ENCODE assay signal across 14 mouse cellular contexts in genomic region chr11:31861149-31861890, GRCm38 (mm10). TPM values are rescaled to one million over a fixed set of nuclear protein-coding genes. Genes with fewer than 3 reads are reported as not detected.
DNase-seq lines count a peak whose midpoint lies in the region; ATAC-seq and TF ChIP-seq lines count a peak whose summit lies in the region.
"Had no signal": no experiment of that assay in that cellular context is flagged by ENCODE, and none has a peak within 500 bp of the region (broad histone marks: within the 10 kb centered on the region; RNA-seq: fewer than 3 reads in every experiment).

No protein-coding gene starts in this region.

- DNase-seq in lung, postnatal 0 days (ENCODE audit: low spot score), result peak; percentile 55
- DNase-seq in lung, postnatal 10 days, result no peak
- peak; percentile 77 for DNase-seq in c-Kit-negative CD71-positive TER-119-positive erythroid progenitor cells, embryonic 14.5 days (ENCODE audit: low read depth, low spot score)
- DNase-seq in liver, embryonic 11.5 days (ENCODE audit: low spot score), result no peak
- DNase-seq in frontal cortex, adult 2 months (ENCODE audit: extremely low spot score in 1 of 2, low spot score in 1 of 2), result no peak
- DNase-seq in urinary bladder, postnatal 10 days (ENCODE audit: low spot score), result no peak
- DNase-seq: cerebellum, adult 9-10 months; gastrocnemius, postnatal 25 days; lung, embryonic 14.5 days had no signal

- H3K27ac ChIP-seq in lung, postnatal 0 days (ENCODE audit: low read length), result no peak overlapping the region
- H3K27ac ChIP-seq in liver, embryonic 11.5 days (ENCODE audit: low read depth, low read length), result peak overlapping the region; percentile 76
- H3K27ac ChIP-seq: heart, embryonic 15.5 days; hindbrain, embryonic 14.5 days; midbrain, embryonic 13.5 days had no signal

- H3K4me3 ChIP-seq in lung, postnatal 0 days (ENCODE audit: low read depth, low read length), result no peak overlapping the region
- H3K4me3 ChIP-seq in liver, embryonic 11.5 days (ENCODE audit: low read depth, low read length), result no peak overlapping the region
- H3K4me3 ChIP-seq: heart, embryonic 15.5 days; midbrain, embryonic 13.5 days had no signal

- no peak for TF ChIP-seq CTCF in lung, postnatal 0 days (IDR thresholded peaks at IDR 0.05)

- no peak overlapping the region for H3K4me2 ChIP-seq in lung, postnatal 0 days (replicated peaks; ENCODE audit: low read depth, low read length)
- peak overlapping the region; percentile 6 for H3K4me2 ChIP-seq in liver, embryonic 11.5 days
- H3K4me2 ChIP-seq: heart, embryonic 15.5 days; hindbrain, embryonic 14.5 days; lung, embryonic 14.5 days; midbrain, embryonic 13.5 days had no signal

- no peaks in the 10 kb centered on the region for H3K4me1 ChIP-seq in lung, postnatal 0 days (ENCODE audit: insufficient read depth, low read depth, low read length)
- H3K4me1 ChIP-seq in liver, embryonic 11.5 days (replicated peaks; ENCODE audit: control insufficient read depth, insufficient read depth, low read length), result peaks cover 15% of the 10 kb centered on the region
- H3K4me1 ChIP-seq: heart, embryonic 15.5 days; midbrain, embryonic 13.5 days had no signal

- no peaks in the 10 kb centered on the region for H3K36me3 ChIP-seq in lung, postnatal 0 days (ENCODE audit: insufficient read depth, low read length)
- H3K36me3 ChIP-seq in liver, embryonic 11.5 days (ENCODE audit: control insufficient read depth, insufficient read depth, low read length), result no peaks in the 10 kb centered on the region
- H3K36me3 ChIP-seq: heart, embryonic 15.5 days; midbrain, embryonic 13.5 days had no signal

- WGBS in lung, postnatal 0 days, result 66% methylated on average over 6 of the region's 6 CpGs
- 44% methylated on average over 6 of the region's 6 CpGs for whole genome bisulfite sequencing in liver, embryonic 11.5 days

- no peaks in the 10 kb centered on the region for H3K9me3 ChIP-seq in lung, postnatal 0 days (ENCODE audit: low read length)
- no peaks in the 10 kb centered on the region for H3K9me3 ChIP-seq in liver, embryonic 11.5 days (ENCODE audit: control insufficient read depth, low read length)
- H3K9me3 ChIP-seq: heart, embryonic 15.5 days; midbrain, embryonic 13.5 days had no signal

- TF ChIP-seq EP300 in lung, postnatal 0 days (IDR thresholded peaks at IDR 0.05), result no peak

- no peak overlapping the region for H3K9ac ChIP-seq in lung, postnatal 0 days (replicated peaks; ENCODE audit: low read depth)
- H3K9ac ChIP-seq in liver, embryonic 11.5 days (ENCODE audit: low read depth, low read length), result no peak overlapping the region
- H3K9ac ChIP-seq: heart, embryonic 15.5 days; hindbrain, embryonic 14.5 days; lung, embryonic 14.5 days; midbrain, embryonic 13.5 days had no signal

- peak; percentile 41 for ATAC-seq in lung, postnatal 0 days
- ATAC-seq in liver, embryonic 11.5 days (replicated peaks; ENCODE audit: low FRiP score), result peak; percentile 99
- peak; percentile 91 for ATAC-seq in megakaryocyte-erythroid progenitor cell, adult 5-6 weeks (replicated peaks; ENCODE audit: low FRiP score, low TSS enrichment, poor library complexity, severe bottlenecking)
- ATAC-seq: activated CD4-positive, CD25-positive, alpha-beta regulatory T cell, adult 4 months; midbrain, embryonic 13.5 days had no signal

- no peaks in the 10 kb centered on the region for H3K27me3 ChIP-seq in lung, postnatal 0 days (replicated peaks; ENCODE audit: insufficient read depth, low read length)
- no peaks in the 10 kb centered on the region for H3K27me3 ChIP-seq in liver, embryonic 11.5 days (replicated peaks; ENCODE audit: control insufficient read depth, insufficient read depth, low read length)
- H3K27me3 ChIP-seq: heart, embryonic 15.5 days; midbrain, embryonic 13.5 days had no signal

RNA-seq across cellular contexts. Expression of gene Cpeb4, which starts 10.7 kb away (rescaled TPM):
- 5.9 and 6.8 TPM in 2 replicates for polyA plus RNA-seq in lung, postnatal 0 days (2015; fragmentation: Nextera tagmentation; extraction: Ambion mirVana)
- 14.4 and 15.8 TPM in 2 replicates for polyA plus RNA-seq in liver, embryonic 11.5 days (2014; fragmentation: Nextera tagmentation; extraction: Ambion mirVana)
- 9.9 and 10.2 TPM in 2 replicates for total RNA-seq in megakaryocyte-erythroid progenitor cell, adult 5-6 weeks (2014; fragmentation: Nextera tagmentation)
- total RNA-seq in megakaryocyte-erythroid progenitor cell, adult 5-6 weeks (2017), result 8.7 and 13.2 TPM in 2 replicates
- polyA plus RNA-seq in frontal cortex, adult 2 months (2012; rRNA removed), result 52.9 and 55.5 TPM in 2 replicates

Comparison
In these comparisons a context has a peak if more than half of its experiments do, and no peak if none do; other contexts are left out.
1. DNase-seq: peak in lung, postnatal 0 days (single experiment) and c-Kit-negative CD71-positive TER-119-positive erythroid progenitor cells, embryonic 14.5 days (single experiment); none in lung, postnatal 10 days (single experiment), liver, embryonic 11.5 days (single experiment), frontal cortex, adult 2 months (0 of 2) and urinary bladder, postnatal 10 days (single experiment).
2. ATAC-seq: peak in every context shown above with its lines; median percentile 99 in liver, embryonic 11.5 days; 91 in megakaryocyte-erythroid progenitor cell, adult 5-6 weeks; 41 in lung, postnatal 0 days.